Mouse (Mus musculus): ENCODE data around the gene Smc5. TPM values are rescaled to one million over a fixed set of nuclear protein-coding genes. Genes with fewer than 3 reads are reported as not detected.

The Smc5 gene
- polyA plus RNA-seq (2012; rRNA removed) = 0.09 and 0.45 TPM in 2 replicates

DNA sequence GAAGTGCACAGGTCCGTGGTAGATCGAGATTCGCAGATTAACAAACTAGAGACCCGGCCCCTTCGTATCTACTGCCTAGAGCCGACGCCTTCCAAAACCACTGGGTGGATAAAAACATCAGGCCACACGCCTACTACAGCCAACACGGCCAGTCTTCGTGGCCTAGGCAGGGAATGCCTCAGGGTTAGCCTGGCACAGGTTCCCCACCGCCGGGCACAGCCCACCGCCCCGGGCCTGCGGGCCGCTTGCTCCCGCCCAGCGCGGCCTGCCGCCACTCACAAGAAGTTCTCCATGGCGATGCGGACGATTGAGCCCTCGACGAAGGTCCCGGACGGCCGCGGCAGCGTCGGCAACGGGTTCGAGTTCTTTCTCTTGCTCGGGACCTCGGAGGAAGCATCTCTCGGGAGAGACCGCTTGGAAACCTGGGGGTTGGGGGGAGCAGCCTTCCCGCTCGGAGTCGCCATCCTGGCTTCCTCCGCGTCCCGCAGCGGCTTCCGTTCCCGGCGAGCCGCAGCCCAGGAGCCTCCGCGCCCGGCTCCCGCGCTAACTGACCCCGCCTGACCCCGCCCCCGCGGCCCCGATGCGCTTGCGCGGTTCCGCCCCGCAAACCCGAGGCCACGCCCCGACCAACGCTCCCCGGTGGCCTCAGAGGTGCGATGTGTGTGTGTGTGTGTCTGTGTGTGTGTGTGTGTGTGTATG, at the start of gene Smc5:
TSS of gene Smc5 (minus strand) at position 543 of the 699 bp plus-strand sequence.

Other genes starting within 250 kb of the Smc5 start
- 11.2 and 13.6 TPM in 2 replicates for gene Klf9, start 132.7 kb downstream of the Smc5 start, polyA plus RNA-seq (2012; rRNA removed)
- 3.6 and 6.0 TPM in 2 replicates for gene Mamdc2, start 174.5 kb upstream of the Smc5 start, polyA plus RNA-seq (2012; rRNA removed)

All from stomach, adult 2 months (tissue).